Mouse (Mus musculus): Measurements from ENCODE around the gene Tmed5. TPM values are rescaled to one million over a fixed set of nuclear protein-coding genes. Genes with fewer than 3 reads are reported as not detected.

Tmed5 gene
- 28.5 and 32.9 TPM in 2 replicates for polyA plus RNA-seq (2015; fragmentation: Nextera tagmentation; extraction: Ambion mirVana)

GRCm38 (mm10) chr5:108132441-108133243 lies at the start of gene Tmed5, which contains the start of gene Ccdc18:
TSS of gene Tmed5 (minus strand) at chr5:108132620.
TSS of gene Ccdc18 (plus strand) at chr5:108132875.

GRCm38 (mm10) chr5:108065465-108066411 lies 66.7 kb downstream of the Tmed5 start, which contains the start of gene Mtf2:
TSS of gene Mtf2 (plus strand) at chr5:108065674.

Other genes starting within 250 kb of the Tmed5 start
- 40.6 and 41.4 TPM in 2 replicates for gene Rpl5, start 232.1 kb downstream of the Tmed5 start, polyA plus RNA-seq (2015; fragmentation: Nextera tagmentation; extraction: Ambion mirVana)
- gene Fam69a, start 145.5 kb downstream of the Tmed5 start, polyA plus RNA-seq (2015; fragmentation: Nextera tagmentation; extraction: Ambion mirVana): 22.7 and 24.7 TPM in 2 replicates
- 49.9 and 58.7 TPM in 2 replicates for gene Mtf2, start 66.9 kb downstream of the Tmed5 start, polyA plus RNA-seq (2015; fragmentation: Nextera tagmentation; extraction: Ambion mirVana)
- gene Ccdc18, start 255 bp upstream of the Tmed5 start, polyA plus RNA-seq (2015; fragmentation: Nextera tagmentation; extraction: Ambion mirVana): 11.2 and 11.5 TPM in 2 replicates
- 34.2 and 35.5 TPM in 2 replicates for gene Dr1, start 136.3 kb upstream of the Tmed5 start, polyA plus RNA-seq (2015; fragmentation: Nextera tagmentation; extraction: Ambion mirVana)
- 2.9 and 3.2 TPM in 2 replicates for gene Pigg, start 180.0 kb upstream of the Tmed5 start, polyA plus RNA-seq (2015; fragmentation: Nextera tagmentation; extraction: Ambion mirVana)
- gene Gm42517, start 235.3 kb upstream of the Tmed5 start, polyA plus RNA-seq (2015; fragmentation: Nextera tagmentation; extraction: Ambion mirVana): 0.29 and 0.34 TPM in 2 replicates

Measured in spleen, postnatal 0 days (tissue).